Mouse (Mus musculus): ENCODE results near the gene Rap1gap2.

Rap1gap2 gene

GRCm38 (mm10) chr11:74443924-74444256, 166.8 kb downstream of the Rap1gap2 start:
- DNase-seq = no peak

DNA sequence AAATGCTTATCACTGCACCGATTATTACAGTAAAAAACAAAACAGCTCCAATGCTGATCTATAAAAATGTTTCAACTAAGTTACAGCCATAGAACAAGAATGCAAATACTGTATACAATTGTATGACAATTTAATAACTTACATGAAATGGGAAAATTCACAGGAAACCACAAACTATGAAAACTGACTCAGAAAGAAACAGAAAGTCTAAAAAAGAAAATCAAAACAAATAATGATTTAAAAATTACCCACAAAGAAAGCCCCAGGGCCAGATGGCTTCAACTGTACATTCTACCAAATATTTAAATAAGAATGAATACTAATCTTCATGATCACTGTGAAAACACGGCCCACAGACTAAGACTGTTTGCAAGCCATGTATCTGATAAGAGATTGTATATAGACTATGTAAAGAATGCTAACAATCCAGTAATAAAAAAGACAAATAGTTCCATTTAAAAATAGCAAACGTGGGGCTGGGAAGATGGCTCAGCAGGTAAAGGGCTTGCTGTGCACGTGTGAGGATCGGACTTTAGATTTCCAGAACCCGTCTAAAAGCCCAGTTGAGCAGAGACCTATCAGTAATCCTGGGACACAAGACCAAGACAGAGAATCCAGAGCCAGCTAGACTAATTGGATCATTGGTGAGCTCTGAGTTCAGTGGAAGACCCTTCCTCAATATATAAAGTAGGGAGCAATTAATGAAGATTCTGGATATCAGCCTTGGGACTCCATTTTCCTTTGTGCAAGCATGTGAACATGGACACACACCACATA, 167.4 kb downstream of the Rap1gap2 start:
- DNase-seq = no peak

- no peak for DNase-seq
These were observed 168.3 kb downstream of the Rap1gap2 start for GRCm38 (mm10) chr11:74442396-74442795.

DNA sequence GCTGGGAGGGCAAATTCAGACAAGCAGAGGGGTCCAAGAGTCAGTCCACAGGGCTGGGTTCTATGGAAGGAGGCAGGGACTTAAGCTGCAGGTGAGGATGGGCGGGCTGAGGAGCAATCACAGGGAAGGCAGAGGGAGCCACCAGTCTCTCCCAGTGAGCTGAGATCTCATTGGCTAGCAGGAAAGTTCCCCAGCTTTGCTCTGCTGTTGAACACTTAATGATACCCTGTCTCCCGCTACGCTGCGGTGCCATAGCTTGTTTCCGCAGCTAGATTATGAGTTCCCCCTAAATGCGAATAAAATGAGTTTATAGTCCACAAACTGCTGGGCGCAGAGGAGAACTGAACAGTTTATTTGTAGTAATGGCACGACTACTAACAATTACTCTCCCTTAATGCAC, 170.6 kb downstream of the Rap1gap2 start:
- DNase-seq = no peak

- DNase-seq = no peak
These were observed 171.5 kb downstream of the Rap1gap2 start for GRCm38 (mm10) chr11:74439202-74439601.

DNA sequence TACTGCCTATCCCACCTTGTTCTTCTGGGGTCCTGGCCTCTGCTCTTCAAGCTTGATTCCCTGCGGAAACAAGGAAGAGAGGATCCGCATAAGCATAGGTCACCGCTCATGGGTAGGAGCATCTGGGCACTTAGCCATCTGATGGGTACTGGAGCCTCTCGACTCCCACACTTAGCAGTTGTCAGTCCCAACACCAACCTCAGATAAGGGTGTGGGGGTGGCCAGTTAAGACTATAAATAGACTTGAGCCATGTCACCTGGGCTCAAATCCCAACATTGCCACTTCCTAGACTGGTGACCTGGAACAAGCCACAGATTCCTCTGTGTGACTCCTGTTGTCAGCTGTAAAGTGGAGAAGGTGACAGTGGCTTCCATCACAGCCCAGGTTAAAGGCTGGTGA, 172.5 kb downstream of the Rap1gap2 start:
- no peak for DNase-seq

DNA sequence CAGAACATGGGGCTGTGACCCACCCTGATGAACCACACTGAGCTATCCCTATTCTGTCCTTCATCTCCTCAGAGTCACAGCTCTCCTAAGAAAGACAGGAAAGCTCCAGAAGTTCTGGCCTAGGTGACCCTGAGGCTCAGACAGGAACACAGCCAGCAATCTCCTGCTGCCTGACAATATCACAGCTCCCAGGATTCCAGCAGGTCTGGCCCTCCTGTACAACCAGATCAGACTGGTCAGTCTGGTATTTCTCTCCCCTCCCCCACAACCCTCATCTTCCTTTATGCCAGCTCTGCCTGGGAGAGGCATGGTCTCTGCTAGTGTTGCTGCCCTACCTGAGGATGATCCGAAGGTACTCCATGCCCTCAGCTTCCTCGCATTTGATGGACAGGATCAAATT, 175.3 kb downstream of the Rap1gap2 start:
- no peak for DNase-seq

- no peak for DNase-seq
These were observed 177.7 kb downstream of the Rap1gap2 start for GRCm38 (mm10) chr11:74433000-74433399.

DNA sequence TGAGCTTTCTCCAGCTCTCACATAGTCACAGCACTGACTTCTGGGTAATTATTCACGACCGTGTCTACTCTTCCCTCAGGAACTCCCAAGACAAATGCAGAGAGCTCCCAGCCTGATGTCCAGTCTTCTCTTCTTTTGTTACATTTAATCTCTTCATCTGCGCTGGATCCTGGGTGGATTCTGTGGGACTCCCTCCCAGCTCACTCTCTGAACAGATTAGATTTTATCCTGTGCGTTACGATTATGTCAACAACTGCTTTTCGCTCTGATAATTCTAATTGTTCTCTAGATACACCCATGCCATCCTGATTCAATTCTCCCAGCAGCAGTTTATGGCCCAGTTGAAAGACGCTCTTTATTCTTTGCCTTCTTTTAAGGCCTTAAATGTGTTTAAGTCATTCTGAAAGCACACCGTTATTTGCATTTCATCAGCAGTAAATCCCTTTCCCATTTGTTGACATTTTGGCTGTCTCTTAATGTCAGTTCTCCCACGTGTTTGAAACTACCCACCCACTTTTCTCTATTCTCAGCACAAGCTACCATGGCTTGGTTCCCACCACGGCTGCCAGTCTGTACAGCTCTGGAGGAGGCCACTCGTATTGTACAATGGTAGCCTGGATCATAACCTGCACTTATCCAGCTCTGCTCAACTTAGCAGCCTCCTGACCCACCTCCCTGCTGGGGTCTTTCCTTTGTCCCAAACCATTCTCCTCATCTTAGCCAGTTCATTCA, 180.8 kb downstream of the Rap1gap2 start:
- DNase-seq = no peak

DNA sequence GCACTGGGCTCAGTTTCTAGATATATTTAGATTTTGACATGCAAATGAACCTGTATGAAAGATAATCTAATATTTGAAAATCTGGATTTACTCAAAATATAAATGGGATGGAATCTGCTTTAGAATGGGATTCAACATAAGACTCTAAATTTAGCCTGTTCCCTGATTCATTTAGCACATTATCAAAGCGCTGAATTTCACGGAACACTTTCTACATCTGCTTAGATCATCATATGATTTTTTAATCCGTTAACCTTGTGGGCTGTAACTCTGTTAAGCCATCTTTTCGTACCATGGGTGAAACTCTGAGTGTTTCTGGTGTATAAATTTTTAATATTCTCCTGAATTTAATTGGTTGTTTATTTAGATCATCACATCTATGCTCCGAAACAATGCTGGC, 184.4 kb downstream of the Rap1gap2 start:
- no peak for DNase-seq

DNA sequence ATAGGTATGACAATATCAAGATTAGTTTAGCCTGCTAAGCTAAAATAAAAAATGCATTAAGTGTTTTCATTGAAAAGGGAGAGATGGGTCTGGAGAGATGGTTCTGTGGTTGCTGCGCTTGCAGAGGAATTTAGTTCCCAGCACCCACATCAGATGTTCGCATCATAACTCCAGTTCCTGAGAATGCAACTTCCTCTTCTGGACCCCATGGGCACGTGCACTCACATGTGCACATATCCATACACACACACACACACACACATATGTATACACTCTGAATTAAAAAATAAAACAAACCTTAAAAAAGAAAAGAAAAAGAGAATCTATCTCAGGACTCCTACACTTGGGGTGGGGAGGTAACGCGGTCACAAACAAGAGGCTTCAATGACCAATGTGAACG, 188.7 kb downstream of the Rap1gap2 start:
- DNase-seq = no peak

DNA sequence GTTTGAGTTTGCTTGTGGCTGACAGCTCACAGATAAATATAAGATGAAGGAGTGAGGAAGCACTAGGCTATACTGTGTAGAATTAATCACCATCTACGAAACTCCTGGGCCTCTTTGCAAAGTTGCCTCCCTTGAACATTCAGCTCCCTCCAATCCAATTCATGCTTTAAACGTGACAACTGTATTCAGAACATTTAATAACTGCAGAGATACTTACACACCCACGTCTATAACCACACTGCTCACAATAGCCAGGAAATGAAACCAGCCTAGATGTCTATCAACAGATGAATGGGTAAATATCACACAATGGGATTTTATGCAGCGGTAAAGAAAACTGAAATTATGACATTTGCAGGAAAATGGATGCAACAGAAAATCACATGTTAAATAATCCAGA, 189.6 kb downstream of the Rap1gap2 start:
- no peak for DNase-seq

- DNase-seq = no peak
These were observed 191.1 kb downstream of the Rap1gap2 start for GRCm38 (mm10) chr11:74419601-74420000.

GRCm38 (mm10) chr11:74415736-74416135, 195.0 kb downstream of the Rap1gap2 start:
- no peak for DNase-seq

DNA sequence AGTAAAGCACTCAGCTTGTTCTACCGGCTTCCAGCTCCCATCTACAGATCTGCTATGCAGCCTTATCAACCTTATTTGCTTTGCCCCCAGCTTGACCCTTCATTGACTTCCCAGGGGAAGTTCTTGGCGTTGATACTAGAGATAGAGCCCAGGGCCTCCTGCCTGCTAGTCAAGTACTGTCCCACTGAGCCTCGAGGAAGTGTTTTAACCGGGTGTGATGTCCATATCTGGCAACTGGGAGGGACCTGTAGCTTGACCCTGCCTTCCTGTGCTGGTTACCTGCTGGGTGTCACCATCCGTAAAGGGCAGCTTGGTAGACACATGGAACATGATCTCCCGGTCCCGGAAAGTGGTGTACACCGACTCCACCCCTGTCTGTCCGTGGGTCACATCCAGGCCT, 196.6 kb downstream of the Rap1gap2 start:
- DNase-seq = no peak

GRCm38 (mm10) chr11:74413449-74413972, 197.2 kb downstream of the Rap1gap2 start:
- no peak for DNase-seq

DNA sequence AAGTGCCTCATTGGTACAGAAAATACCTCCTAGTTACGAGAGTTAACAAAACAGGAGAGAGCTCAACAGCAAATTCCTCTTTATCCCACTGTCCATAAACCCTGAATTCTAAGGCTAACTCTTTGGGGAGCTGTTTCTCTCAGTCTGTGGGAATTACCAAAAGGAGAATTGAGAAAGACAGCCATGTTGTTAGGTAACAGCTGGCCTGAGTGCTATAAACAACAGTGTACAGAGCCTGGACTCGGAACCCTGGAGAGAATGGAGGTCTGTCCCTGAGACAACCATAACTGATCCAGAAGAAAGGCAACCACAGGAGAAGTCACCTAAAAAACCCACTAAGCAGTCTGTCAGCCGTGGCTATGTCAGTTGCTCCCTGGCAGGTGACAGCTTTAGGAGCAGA, 198.3 kb downstream of the Rap1gap2 start:
- DNase-seq = no peak

GRCm38 (mm10) chr11:74411943-74412342, 198.8 kb downstream of the Rap1gap2 start:
- no peak for DNase-seq

DNA sequence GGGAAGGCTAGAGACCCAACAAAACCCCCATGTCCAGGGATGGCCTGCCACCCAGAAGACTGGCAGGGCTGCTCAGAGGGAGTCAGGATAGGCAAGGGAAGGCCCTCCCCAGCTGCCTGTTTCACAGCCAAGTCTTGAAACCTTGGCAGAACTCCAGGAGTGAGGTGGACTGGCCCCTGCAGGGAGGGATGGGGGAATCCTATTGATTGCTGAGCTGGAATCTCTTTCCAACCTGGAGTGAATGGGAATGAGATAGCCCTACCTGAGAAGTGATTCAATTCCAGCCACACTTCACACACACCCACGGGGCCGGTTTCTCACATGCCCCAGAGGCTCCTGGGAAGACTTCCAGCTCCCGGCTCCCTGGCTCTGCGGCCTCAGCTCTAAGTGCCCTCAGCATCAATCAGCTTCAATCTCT, 200.9 kb downstream of the Rap1gap2 start:
- no peak for DNase-seq

- DNase-seq = no peak
These were observed 201.3 kb downstream of the Rap1gap2 start for GRCm38 (mm10) chr11:74409447-74409754.

GRCm38 (mm10) chr11:74408587-74409446, 201.9 kb downstream of the Rap1gap2 start:
- peak; percentile 41 for DNase-seq

DNA sequence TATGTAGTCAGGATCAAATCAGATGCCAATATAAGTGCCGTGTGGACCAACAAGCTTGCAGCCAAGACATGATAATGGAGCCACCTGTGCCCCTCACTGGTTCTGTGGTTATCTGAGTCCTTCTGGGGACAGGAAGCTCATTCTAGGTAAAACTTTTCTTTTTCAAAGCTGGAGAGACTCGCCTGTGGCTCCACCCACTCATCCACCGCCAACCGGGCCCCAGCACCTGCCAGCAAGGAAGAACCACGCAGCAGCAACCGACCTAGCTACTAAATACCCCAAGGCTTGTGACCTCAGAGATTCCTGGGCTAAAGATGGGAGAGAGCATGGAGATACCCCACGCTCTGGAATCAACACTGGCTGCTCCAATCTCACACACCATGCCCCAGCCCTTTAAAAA, 205.5 kb downstream of the Rap1gap2 start:
- peak; percentile 69 for DNase-seq

DNA sequence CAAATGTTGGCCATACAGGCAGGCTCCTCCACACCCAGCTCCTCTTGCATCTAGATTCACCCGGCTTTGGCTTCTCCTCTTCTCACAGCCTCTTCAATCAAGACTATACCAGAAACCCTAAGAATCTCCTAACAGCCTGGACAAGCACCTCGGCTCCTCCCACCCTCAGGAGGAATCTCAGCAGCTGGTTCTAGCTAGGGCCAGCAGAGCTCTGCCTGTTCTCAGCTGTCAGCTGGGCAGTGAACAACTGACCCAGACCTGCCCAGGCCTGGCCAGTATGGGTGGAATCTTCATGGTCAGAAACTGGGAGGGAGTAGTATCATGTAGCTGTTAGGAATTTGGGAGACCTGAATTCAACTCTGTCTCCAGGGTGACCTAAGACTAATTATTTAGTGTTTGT, 206.5 kb downstream of the Rap1gap2 start:
- no peak for DNase-seq

DNA sequence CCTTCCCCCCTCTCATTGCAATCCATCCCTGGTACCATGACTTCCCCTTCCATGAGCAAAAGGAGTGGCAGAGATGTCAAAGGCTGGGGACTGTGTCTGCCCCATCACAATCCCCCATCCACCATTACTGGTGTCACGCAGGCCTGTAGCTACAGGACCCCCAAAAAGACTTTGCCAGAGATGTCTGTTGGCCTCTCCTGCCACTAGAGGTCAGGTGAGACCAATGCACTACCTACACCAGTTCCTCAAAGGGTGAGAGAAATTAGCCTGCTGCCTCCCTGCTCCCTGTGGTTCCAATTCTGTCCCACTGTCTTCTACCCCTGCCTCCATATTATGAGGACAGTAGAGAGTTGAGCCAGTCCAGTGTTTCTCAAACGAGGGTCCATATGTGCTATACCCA, 208.6 kb downstream of the Rap1gap2 start:
- DNase-seq = peak; percentile 49
